Mouse (Mus musculus): ENCODE measurements around the gene Bag3. TPM values are rescaled to one million over a fixed set of nuclear protein-coding genes. Genes with fewer than 3 reads are reported as not detected.

Gene Bag3
- polyA plus RNA-seq, 1 experiment from 2014 or later, result 3.7 TPM

GRCm38 (mm10) chr7:128511936-128512335 lies 11.5 kb upstream of the Bag3 start:
- Histone ChIP-seq H3K4me3 (ENCODE audit: low read depth, low read length) (no peak overlapping the region), H3K9me3 (ENCODE audit: low read length) (no peaks in the 10 kb centered on the region), H3K9ac (replicated peaks) (no peak overlapping the region), H3K27me3 (ENCODE audit: insufficient read depth, low read length) (no peaks in the 10 kb centered on the region), H3K27ac (ENCODE audit: low read depth) (no peak overlapping the region), H3K36me3 (replicated peaks; ENCODE audit: insufficient read depth, low read length) (no peaks in the 10 kb centered on the region), H3K4me1 (ENCODE audit: insufficient read depth) (no peaks in the 10 kb centered on the region), H3K4me2 (ENCODE audit: low read depth, low read length) (no peak overlapping the region)
- WGBS (ENCODE audit: insufficient replicate concordance), result 85% methylated on average over 5 of the region's 5 CpGs
- TF ChIP-seq EP300 (IDR thresholded peaks at IDR 0.05; ENCODE audit: low read depth) (no peak), CTCF (IDR thresholded peaks at IDR 0.05; ENCODE audit: low read depth) (no peak)
- DNase-seq, result no peak
- no peak for ATAC-seq

GRCm38 (mm10) chr7:128513512-128513911 lies 9.9 kb upstream of the Bag3 start:
- H3K4me2 ChIP-seq (ENCODE audit: low read depth, low read length), result no peak overlapping the region
- WGBS (ENCODE audit: insufficient replicate concordance), result 67% methylated on average over 7 of the region's 7 CpGs
- TF ChIP-seq CTCF (IDR thresholded peaks at IDR 0.05; ENCODE audit: low read depth) (no peak), EP300 (IDR thresholded peaks at IDR 0.05; ENCODE audit: low read depth) (no peak)
- DNase-seq (no peak), ATAC-seq (no peak)
- no peak overlapping the region for H3K27ac ChIP-seq (ENCODE audit: low read depth)
- no peaks in the 10 kb centered on the region for H3K36me3 ChIP-seq (replicated peaks; ENCODE audit: insufficient read depth, low read length)
- H3K9me3 ChIP-seq (ENCODE audit: low read length), result no peaks in the 10 kb centered on the region
- no peaks in the 10 kb centered on the region for H3K27me3 ChIP-seq (ENCODE audit: insufficient read depth, low read length)
- H3K9ac ChIP-seq (replicated peaks), result no peak overlapping the region
- no peaks in the 10 kb centered on the region for H3K4me1 ChIP-seq (ENCODE audit: insufficient read depth)
- H3K4me3 ChIP-seq (ENCODE audit: low read depth, low read length), result no peak overlapping the region

GRCm38 (mm10) chr7:128514341-128514740 lies 9.1 kb upstream of the Bag3 start:
- Histone ChIP-seq H3K4me3 (ENCODE audit: low read depth, low read length) (no peak overlapping the region), H3K27me3 (ENCODE audit: insufficient read depth, low read length) (no peaks in the 10 kb centered on the region), H3K36me3 (replicated peaks; ENCODE audit: insufficient read depth, low read length) (no peaks in the 10 kb centered on the region), H3K9ac (replicated peaks) (no peak overlapping the region), H3K27ac (ENCODE audit: low read depth) (no peak overlapping the region), H3K4me1 (ENCODE audit: insufficient read depth) (no peaks in the 10 kb centered on the region), H3K4me2 (ENCODE audit: low read depth, low read length) (no peak overlapping the region), H3K9me3 (ENCODE audit: low read length) (no peaks in the 10 kb centered on the region)
- ATAC-seq, result no peak
- 56% methylated on average over 4 of the region's 4 CpGs for WGBS (ENCODE audit: insufficient replicate concordance)
- no peak for TF ChIP-seq EP300 (IDR thresholded peaks at IDR 0.05; ENCODE audit: low read depth)
- TF ChIP-seq CTCF (IDR thresholded peaks at IDR 0.05; ENCODE audit: low read depth), result no peak
- DNase-seq, result no peak

GRCm38 (mm10) chr7:128516346-128516745 lies 7.1 kb upstream of the Bag3 start:
- 76% methylated on average over 4 of the region's 4 CpGs for WGBS (ENCODE audit: insufficient replicate concordance)
- no peak for TF ChIP-seq EP300 (IDR thresholded peaks at IDR 0.05; ENCODE audit: low read depth)
- no peak for TF ChIP-seq CTCF (IDR thresholded peaks at IDR 0.05; ENCODE audit: low read depth)

GRCm38 (mm10) chr7:128519316-128520050 lies 3.9 kb upstream of the Bag3 start:
- no peak for TF ChIP-seq CTCF (IDR thresholded peaks at IDR 0.05; ENCODE audit: low read depth)
- TF ChIP-seq EP300 (IDR thresholded peaks at IDR 0.05; ENCODE audit: low read depth), result no peak
- ATAC-seq, result no peak
- WGBS (ENCODE audit: insufficient replicate concordance), result 79% methylated on average over 16 of the region's 16 CpGs
- Histone ChIP-seq H3K4me1 (ENCODE audit: insufficient read depth) (peaks cover 5% of the 10 kb centered on the region; the same call in 1 of the 2 replicates), H3K4me3 (ENCODE audit: low read depth, low read length) (no peak overlapping the region), H3K4me2 (ENCODE audit: low read depth, low read length) (no peak overlapping the region), H3K9me3 (ENCODE audit: low read length) (no peaks in the 10 kb centered on the region), H3K27ac (ENCODE audit: low read depth) (no peak overlapping the region), H3K9ac (replicated peaks) (no peak overlapping the region), H3K27me3 (ENCODE audit: insufficient read depth, low read length) (0 out of 2 replicates have a peak, but pooled peaks cover 3% of the 10 kb centered on the region), H3K36me3 (replicated peaks; ENCODE audit: insufficient read depth, low read length) (no peaks in the 10 kb centered on the region)
- no peak for DNase-seq

More at GRCm38 (mm10) chr7:128516346-128516745, 7.1 kb upstream of the Bag3 start:
- Histone ChIP-seq H3K9me3 (ENCODE audit: low read length) (no peaks in the 10 kb centered on the region), H3K36me3 (replicated peaks; ENCODE audit: insufficient read depth, low read length) (no peaks in the 10 kb centered on the region), H3K27me3 (ENCODE audit: insufficient read depth, low read length) (no peaks in the 10 kb centered on the region), H3K4me1 (ENCODE audit: insufficient read depth) (no peaks in the 10 kb centered on the region), H3K4me2 (ENCODE audit: low read depth, low read length) (no peak overlapping the region), H3K4me3 (ENCODE audit: low read depth, low read length) (no peak overlapping the region), H3K9ac (replicated peaks) (no peak overlapping the region), H3K27ac (ENCODE audit: low read depth) (no peak overlapping the region)
- DNase-seq, result no peak
- no peak for ATAC-seq

GRCm38 (mm10) chr7:128523962-128524581 lies 656 bp downstream of the Bag3 start:
- H3K4me3 ChIP-seq (ENCODE audit: low read depth, low read length), result peak overlapping the region; percentile 83
- H3K4me1 ChIP-seq (ENCODE audit: insufficient read depth), result peaks cover 22% of the 10 kb centered on the region
- ATAC-seq (peak; percentile 75), DNase-seq (peak; percentile 83)
- no peaks in the 10 kb centered on the region for H3K36me3 ChIP-seq (replicated peaks; ENCODE audit: insufficient read depth, low read length)
- TF ChIP-seq EP300 (IDR thresholded peaks at IDR 0.05; ENCODE audit: low read depth), result no peak
- no peak for TF ChIP-seq CTCF (IDR thresholded peaks at IDR 0.05; ENCODE audit: low read depth)
- H3K9ac ChIP-seq (replicated peaks), result peak overlapping the region; percentile 88
- H3K4me2 ChIP-seq (ENCODE audit: low read depth, low read length), result peak overlapping the region; percentile 99
- WGBS (ENCODE audit: insufficient replicate concordance), result 3% methylated on average over 49 of the region's 51 CpGs
- 0 out of 2 replicates have a peak, but pooled peaks cover 3% of the 10 kb centered on the region for H3K27me3 ChIP-seq (ENCODE audit: insufficient read depth, low read length)
- peak overlapping the region; percentile 97 for H3K27ac ChIP-seq (ENCODE audit: low read depth)
- no peaks in the 10 kb centered on the region for H3K9me3 ChIP-seq (ENCODE audit: low read length)

All from liver, postnatal 0 days (tissue).